Mouse (Mus musculus): ENCODE measurements around the gene Icam5. TPM values are rescaled to one million over a fixed set of nuclear protein-coding genes. Genes with fewer than 3 reads are reported as not detected.
A peak's percentile ranks its signal among the peaks of the same experiment; 100 is the strongest.
"Not testable (repeated sequence)": the region's sequence is repeated elsewhere in the genome, so short reads cannot be mapped to it uniquely, and the experiment has no call there.

Gene Icam5
- polyA plus RNA-seq, 1 experiment = 0.31 TPM

- Histone ChIP-seq H3K4me1 (ENCODE audit: control insufficient read depth, insufficient read depth, low read length) (peaks cover 17% of the 10 kb centered on the region), H3K27ac (ENCODE audit: insufficient read depth, low read depth, low read length) (no peak overlapping the region), H3K4me3 (ENCODE audit: insufficient read depth, low read length) (no peak overlapping the region)
- TF ChIP-seq POLR2A (IDR thresholded peaks at IDR 0.05; ENCODE audit: borderline replicate concordance, low read depth, low read length) (no peak), CTCF (IDR thresholded peaks at IDR 0.05; ENCODE audit: low read depth, low read length) (0 out of 2 replicates have a peak, but pooled peaks have one; percentile 9)
Measured at GRCm38 (mm10) chr9:21000811-21001210, 31.1 kb upstream of the Icam5 start.

- Histone ChIP-seq H3K4me3 (ENCODE audit: insufficient read depth, low read length) (no peak overlapping the region), H3K27ac (ENCODE audit: insufficient read depth, low read depth, low read length) (no peak overlapping the region), H3K4me1 (ENCODE audit: control insufficient read depth, insufficient read depth, low read length) (peaks cover 10% of the 10 kb centered on the region)
- TF ChIP-seq CTCF (IDR thresholded peaks at IDR 0.05; ENCODE audit: low read depth, low read length) (no peak), POLR2A (IDR thresholded peaks at IDR 0.05; ENCODE audit: borderline replicate concordance, low read depth, low read length) (no peak)
Measured at GRCm38 (mm10) chr9:21001651-21002200, 30.1 kb upstream of the Icam5 start.

- Histone ChIP-seq H3K4me1 (ENCODE audit: control insufficient read depth, insufficient read depth, low read length) (peaks cover 8% of the 10 kb centered on the region), H3K4me3 (ENCODE audit: insufficient read depth, low read length) (peak overlapping the region; percentile 90), H3K27ac (ENCODE audit: insufficient read depth, low read depth, low read length) (peak overlapping the region; percentile 11; the same call in 1 of the 2 replicates)
- TF ChIP-seq CTCF (IDR thresholded peaks at IDR 0.05; ENCODE audit: low read depth, low read length) (no peak), POLR2A (IDR thresholded peaks at IDR 0.05; ENCODE audit: borderline replicate concordance, low read depth, low read length) (no peak)
Measured at GRCm38 (mm10) chr9:21002270-21002626, 29.6 kb upstream of the Icam5 start.

GRCm38 (mm10) chr9:21002627-21003551 lies 29.0 kb upstream of the Icam5 start, which contains the start of gene Mrpl4:
Gene Mrpl4, plus strand, starts transcription at chr9:21002738.
- Histone ChIP-seq H3K4me1 (ENCODE audit: control insufficient read depth, insufficient read depth, low read length) (peaks cover 4% of the 10 kb centered on the region), H3K27ac (ENCODE audit: insufficient read depth, low read depth, low read length) (peak within 1 kb of the TSS; percentile 63), H3K4me3 (ENCODE audit: insufficient read depth, low read length) (peak within 1 kb of the TSS; percentile 90)
- peak; percentile 90; the same call in 1 of the 2 replicates for TF ChIP-seq POLR2A (IDR thresholded peaks at IDR 0.05; ENCODE audit: borderline replicate concordance, low read depth, low read length)
- TF ChIP-seq CTCF (IDR thresholded peaks at IDR 0.05; ENCODE audit: low read depth, low read length) = peak; percentile 28; the same call in 1 of the 2 replicates

- H3K4me1 ChIP-seq (ENCODE audit: control insufficient read depth, insufficient read depth, low read length) = peaks cover 8% of the 10 kb centered on the region
- no peak for TF ChIP-seq POLR2A (IDR thresholded peaks at IDR 0.05; ENCODE audit: borderline replicate concordance, low read depth, low read length)
- TF ChIP-seq CTCF (IDR thresholded peaks at IDR 0.05; ENCODE audit: low read depth, low read length) = no peak
- H3K27ac ChIP-seq (ENCODE audit: insufficient read depth, low read depth, low read length) = no peak overlapping the region
- H3K4me3 ChIP-seq (ENCODE audit: insufficient read depth, low read length) = no peak overlapping the region
Measured at GRCm38 (mm10) chr9:21007313-21007952, 24.4 kb upstream of the Icam5 start.

- TF ChIP-seq CTCF (IDR thresholded peaks at IDR 0.05; ENCODE audit: low read depth, low read length) (no peak; the same call in 1 of the 2 replicates), POLR2A (IDR thresholded peaks at IDR 0.05; ENCODE audit: borderline replicate concordance, low read depth, low read length) (no peak)
- no peak overlapping the region for H3K27ac ChIP-seq (ENCODE audit: insufficient read depth, low read depth, low read length)
- H3K4me3 ChIP-seq (ENCODE audit: insufficient read depth, low read length) = no peak overlapping the region
- peaks cover 10% of the 10 kb centered on the region for H3K4me1 ChIP-seq (ENCODE audit: control insufficient read depth, insufficient read depth, low read length)
Measured at GRCm38 (mm10) chr9:21008007-21008406, 23.9 kb upstream of the Icam5 start.

- TF ChIP-seq CTCF (IDR thresholded peaks at IDR 0.05; ENCODE audit: low read depth, low read length) = no peak
- no peak for TF ChIP-seq POLR2A (IDR thresholded peaks at IDR 0.05; ENCODE audit: borderline replicate concordance, low read depth, low read length)
- Histone ChIP-seq H3K27ac (ENCODE audit: insufficient read depth, low read depth, low read length) (no peak overlapping the region), H3K4me3 (ENCODE audit: insufficient read depth, low read length) (no peak overlapping the region)
Measured at GRCm38 (mm10) chr9:21010362-21010761, 21.5 kb upstream of the Icam5 start.

GRCm38 (mm10) chr9:21010939-21011541 lies 20.8 kb upstream of the Icam5 start:
- H3K27ac ChIP-seq (ENCODE audit: insufficient read depth, low read depth, low read length); H3K4me3 ChIP-seq (ENCODE audit: insufficient read depth, low read length): not testable (repeated sequence)
- peaks cover 17% of the 10 kb centered on the region for H3K4me1 ChIP-seq (ENCODE audit: control insufficient read depth, insufficient read depth, low read length)

More at GRCm38 (mm10) chr9:21010362-21010761, 21.5 kb upstream of the Icam5 start:
- peaks cover 17% of the 10 kb centered on the region for H3K4me1 ChIP-seq (ENCODE audit: control insufficient read depth, insufficient read depth, low read length)

GRCm38 (mm10) chr9:21011846-21012312 lies 20.0 kb upstream of the Icam5 start:
- TF ChIP-seq POLR2A (IDR thresholded peaks at IDR 0.05; ENCODE audit: borderline replicate concordance, low read depth, low read length) (no peak), CTCF (IDR thresholded peaks at IDR 0.05; ENCODE audit: low read depth, low read length) (no peak)
- Histone ChIP-seq H3K27ac (ENCODE audit: insufficient read depth, low read depth, low read length) (no peak overlapping the region; the same call in 1 of the 2 replicates), H3K4me3 (ENCODE audit: insufficient read depth, low read length) (no peak overlapping the region), H3K4me1 (ENCODE audit: control insufficient read depth, insufficient read depth, low read length) (peaks cover 17% of the 10 kb centered on the region)

All from bone marrow macrophage, adult 2 months (primary cell).